19 mouse cellular contexts compared by ENCODE assay signal in the genomic region with DNA sequence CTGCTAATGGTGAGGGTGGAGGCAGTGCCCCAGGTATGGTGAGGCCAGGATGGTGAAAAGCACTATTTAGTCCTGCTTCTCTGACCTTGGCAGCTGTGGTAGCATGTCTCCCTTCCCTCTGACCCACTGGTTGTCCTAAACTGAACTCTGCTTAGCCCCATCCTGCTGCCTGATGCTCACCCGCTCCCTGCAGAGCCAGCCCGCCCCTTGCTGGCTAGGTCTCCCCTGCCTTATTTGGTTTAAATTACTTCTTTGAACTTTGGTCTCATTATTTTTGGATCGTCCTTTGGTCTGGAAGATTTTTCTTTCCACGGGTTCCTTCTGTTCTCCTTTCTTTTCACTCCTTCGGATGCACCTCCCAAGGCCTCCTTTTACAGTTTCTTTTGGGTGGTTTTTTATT.
DNase-seq lines count a peak whose midpoint lies in the region; ATAC-seq and TF ChIP-seq lines count a peak whose summit lies in the region.
"Had no signal": no experiment of that assay in that cellular context is flagged by ENCODE, and none has a peak within 500 bp of the region (broad histone marks: within the 10 kb centered on the region; RNA-seq: fewer than 3 reads in every experiment).

No protein-coding gene starts in this region.

- H3K4me3 ChIP-seq in liver, adult 2 months (ENCODE audit: insufficient read depth, low read depth, low read length) = no peak overlapping the region
- H3K4me3 ChIP-seq in kidney, postnatal 0 days (replicated peaks; ENCODE audit: low read depth, low read length) = no peak overlapping the region
- no peak overlapping the region for H3K4me3 ChIP-seq in midbrain, embryonic 13.5 days (replicated peaks)
- H3K4me3 ChIP-seq in midbrain, embryonic 16.5 days (ENCODE audit: low read depth, low read length) = no peak overlapping the region
- H3K4me3 ChIP-seq: embryonic facial prominence, embryonic 12.5 days; heart, embryonic 12.5 days; hindbrain, embryonic 15.5 days; midbrain, embryonic 15.5 days had no signal

- no peak overlapping the region for H3K4me2 ChIP-seq in kidney, postnatal 0 days (ENCODE audit: low read length)
- H3K4me2 ChIP-seq in midbrain, embryonic 13.5 days (replicated peaks) = no peak overlapping the region
- H3K4me2 ChIP-seq in midbrain, embryonic 16.5 days (ENCODE audit: low read length) = no peak overlapping the region
- H3K4me2 ChIP-seq: embryonic facial prominence, embryonic 12.5 days; heart, embryonic 12.5 days; hindbrain, embryonic 15.5 days; midbrain, embryonic 15.5 days had no signal

- WGBS in liver, adult 2 months = 52% methylated on average over 5 of the region's 5 CpGs
- WGBS in kidney, postnatal 0 days = 15% methylated on average over 5 of the region's 5 CpGs
- 54% methylated on average over 5 of the region's 5 CpGs for WGBS in midbrain, embryonic 13.5 days
- 44% methylated on average over 5 of the region's 5 CpGs for WGBS in midbrain, embryonic 16.5 days

- H3K79me2 ChIP-seq in liver, adult 2 months (ENCODE audit: control insufficient read depth, insufficient read depth, low read length) = no peaks in the 10 kb centered on the region

- H3K4me1 ChIP-seq in liver, adult 2 months (ENCODE audit: control insufficient read depth, insufficient read depth, low read length) = no peaks in the 10 kb centered on the region
- H3K4me1 ChIP-seq in kidney, postnatal 0 days (replicated peaks; ENCODE audit: insufficient read depth, low read length) = peaks cover 3% of the 10 kb centered on the region; the same call in 1 of the 2 replicates
- 0 out of 2 replicates have a peak, but pooled peaks cover 7% of the 10 kb centered on the region for H3K4me1 ChIP-seq in midbrain, embryonic 13.5 days (replicated peaks)
- peaks cover 3% of the 10 kb centered on the region; the same call in 1 of the 2 replicates for H3K4me1 ChIP-seq in midbrain, embryonic 16.5 days (ENCODE audit: control insufficient read depth, insufficient read depth, low read length)
- H3K4me1 ChIP-seq: midbrain, embryonic 15.5 days had no signal

- no peaks in the 10 kb centered on the region for H3K36me3 ChIP-seq in liver, adult 2 months (ENCODE audit: control insufficient read depth, insufficient read depth, low read length)
- no peaks in the 10 kb centered on the region for H3K36me3 ChIP-seq in kidney, postnatal 0 days (ENCODE audit: insufficient read depth, low read length)
- H3K36me3 ChIP-seq in midbrain, embryonic 13.5 days = no peaks in the 10 kb centered on the region
- H3K36me3 ChIP-seq in midbrain, embryonic 16.5 days (ENCODE audit: control insufficient read depth, insufficient read depth, low read length) = no peaks in the 10 kb centered on the region
- H3K36me3 ChIP-seq: embryonic facial prominence, embryonic 12.5 days; G1E; heart, embryonic 12.5 days; hindbrain, embryonic 15.5 days; midbrain, embryonic 15.5 days had no signal

- no peak overlapping the region for H3K9ac ChIP-seq in liver, adult 2 months (ENCODE audit: low read depth, low read length)
- H3K9ac ChIP-seq in kidney, postnatal 0 days (ENCODE audit: low read depth, low read length) = 0 out of 2 replicates have a peak overlapping the region, but pooled peaks have one; percentile 25
- H3K9ac ChIP-seq in midbrain, embryonic 13.5 days (replicated peaks) = no peak overlapping the region
- no peak overlapping the region for H3K9ac ChIP-seq in midbrain, embryonic 16.5 days (ENCODE audit: low read depth, low read length)
- H3K9ac ChIP-seq: embryonic facial prominence, embryonic 12.5 days; heart, embryonic 12.5 days; hindbrain, embryonic 15.5 days; liver, postnatal 0 days; midbrain, embryonic 15.5 days had no signal

- TF ChIP-seq POLR2A in liver, adult 2 months (IDR thresholded peaks at IDR 0.05; ENCODE audit: extremely low read depth, insufficient read depth, low read length) = no peak

- peak; percentile 12 for DNase-seq in adrenal gland, adult 2 months
- no peak for DNase-seq in adrenal gland, postnatal 4 days (ENCODE audit: low spot score in 2 of 2)
- peak; percentile 22 for DNase-seq in liver, adult 2 months (ENCODE audit: extremely low read depth, low read depth, low spot score)
- DNase-seq in liver = no peak
- peak; percentile 71 for DNase-seq in kidney, adult 11 months
- DNase-seq in kidney, postnatal 0 days (ENCODE audit: low spot score) = peak; percentile 61
- DNase-seq: cerebellum, adult 9-10 months; gastrocnemius, postnatal 36 days; liver, postnatal 0 days; thymus, adult 18-20 months had no signal

- no peak for TF ChIP-seq CTCF in liver, adult 2 months (IDR thresholded peaks at IDR 0.05; ENCODE audit: low read depth, low read length)
- TF ChIP-seq CTCF in kidney, postnatal 0 days (IDR thresholded peaks at IDR 0.05; ENCODE audit: low read depth) = no peak

- H3K9me3 ChIP-seq in kidney, postnatal 0 days (replicated peaks; ENCODE audit: low read length) = no peaks in the 10 kb centered on the region
- H3K9me3 ChIP-seq in midbrain, embryonic 13.5 days = no peaks in the 10 kb centered on the region
- H3K9me3 ChIP-seq in midbrain, embryonic 16.5 days (replicated peaks; ENCODE audit: control insufficient read depth, low read length, poor library complexity, severe bottlenecking) = no peaks in the 10 kb centered on the region
- H3K9me3 ChIP-seq: embryonic facial prominence, embryonic 12.5 days; G1E; heart, embryonic 12.5 days; hindbrain, embryonic 15.5 days; midbrain, embryonic 15.5 days had no signal

- no peak for ATAC-seq in kidney, postnatal 0 days (replicated peaks; ENCODE audit: low FRiP score, low read depth)
- ATAC-seq in midbrain, embryonic 13.5 days = no peak
- ATAC-seq in midbrain, embryonic 16.5 days = no peak
- ATAC-seq: CD4-positive, CD25-positive, alpha-beta regulatory T cell, adult 4 months; intestine, embryonic 16.5 days; liver, postnatal 0 days; midbrain, embryonic 15.5 days had no signal

- no peak overlapping the region for H3K27ac ChIP-seq in liver, adult 2 months (replicated peaks; ENCODE audit: insufficient read depth, low read depth, low read length)
- H3K27ac ChIP-seq in kidney, postnatal 0 days = peak overlapping the region; percentile 19; the same call in 1 of the 2 replicates
- no peak overlapping the region for H3K27ac ChIP-seq in midbrain, embryonic 13.5 days
- no peak overlapping the region for H3K27ac ChIP-seq in midbrain, embryonic 16.5 days (ENCODE audit: low read length)
- H3K27ac ChIP-seq: embryonic facial prominence, embryonic 12.5 days; hindbrain, embryonic 15.5 days; midbrain, embryonic 15.5 days had no signal

- no peaks in the 10 kb centered on the region for H3K27me3 ChIP-seq in liver, adult 2 months (ENCODE audit: control insufficient read depth, insufficient read depth, low read length)
- H3K27me3 ChIP-seq in kidney, postnatal 0 days (ENCODE audit: insufficient read depth, low read length) = no peaks in the 10 kb centered on the region
- H3K27me3 ChIP-seq in midbrain, embryonic 13.5 days = no peaks in the 10 kb centered on the region
- H3K27me3 ChIP-seq in midbrain, embryonic 16.5 days (ENCODE audit: control insufficient read depth, insufficient read depth, low read depth, low read length) = no peaks in the 10 kb centered on the region
- H3K27me3 ChIP-seq: embryonic facial prominence, embryonic 12.5 days; heart, embryonic 12.5 days; hindbrain, embryonic 15.5 days; midbrain, embryonic 15.5 days had no signal

Comparison
In these comparisons a context has a peak if more than half of its experiments do, and no peak if none do; other contexts are left out.
1. DNase-seq: peak in adrenal gland, adult 2 months (single experiment), liver, adult 2 months (single experiment), kidney, adult 11 months (single experiment) and kidney, postnatal 0 days (single experiment); none in adrenal gland, postnatal 4 days (0 of 2) and liver (single experiment).